Mouse (Mus musculus): ENCODE measurements around the gene S1pr2. TPM values are rescaled to one million over a fixed set of nuclear protein-coding genes. Genes with fewer than 3 reads are reported as not detected.
A peak's percentile ranks its signal among the peaks of the same experiment; 100 is the strongest.

Gene S1pr2
- polyA plus RNA-seq, 1 experiment from 2014 or later, result 40.1 TPM

DNA sequence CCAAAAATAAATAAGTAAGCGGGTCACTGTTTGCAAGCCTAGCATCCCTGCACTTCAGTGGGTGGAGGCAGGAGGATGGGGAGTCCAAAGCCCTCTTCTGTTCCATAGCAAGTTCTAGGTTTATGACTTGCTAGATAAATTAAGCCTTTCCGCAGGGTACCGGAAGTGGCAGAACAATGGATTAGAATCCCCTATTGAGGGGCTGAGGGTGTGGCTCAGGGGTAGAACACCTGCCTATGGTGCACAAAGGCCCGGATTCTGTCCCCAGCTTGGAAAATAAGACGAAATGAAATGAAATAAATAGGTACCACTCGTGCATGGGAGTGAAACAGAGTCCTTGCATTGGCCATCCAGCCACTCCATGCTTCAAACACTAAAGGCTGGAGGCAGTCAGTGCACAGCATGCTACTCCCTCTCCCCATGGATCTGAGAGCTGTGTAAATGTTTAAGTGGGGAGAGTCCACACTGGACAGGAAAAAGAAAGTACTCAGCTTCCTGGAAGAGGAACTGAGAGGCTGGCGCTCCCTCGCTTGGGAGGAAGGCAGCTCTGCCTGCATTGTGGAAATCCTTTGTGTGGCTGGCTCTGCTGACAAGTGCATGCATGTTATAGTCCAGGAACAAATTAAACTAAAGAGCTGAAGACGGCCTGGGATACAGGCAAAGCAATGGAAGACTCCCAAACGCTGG is 2.0 kb upstream of the S1pr2 start:
- Histone ChIP-seq H3K27me3 (replicated peaks) (no peaks in the 10 kb centered on the region), H3K9ac (no peak overlapping the region), H3K27ac (peak overlapping the region; percentile 63), H3K4me1 (peaks cover 28% of the 10 kb centered on the region), H3K4me3 (replicated peaks) (no peak overlapping the region), H3K4me2 (no peak overlapping the region), H3K9me3 (no peaks in the 10 kb centered on the region), H3K36me3 (no peaks in the 10 kb centered on the region)
- WGBS, result 48% methylated on average over 10 of the region's 10 CpGs
- no peak for ATAC-seq (ENCODE audit: insufficient read depth, low FRiP score, low read depth)

DNA sequence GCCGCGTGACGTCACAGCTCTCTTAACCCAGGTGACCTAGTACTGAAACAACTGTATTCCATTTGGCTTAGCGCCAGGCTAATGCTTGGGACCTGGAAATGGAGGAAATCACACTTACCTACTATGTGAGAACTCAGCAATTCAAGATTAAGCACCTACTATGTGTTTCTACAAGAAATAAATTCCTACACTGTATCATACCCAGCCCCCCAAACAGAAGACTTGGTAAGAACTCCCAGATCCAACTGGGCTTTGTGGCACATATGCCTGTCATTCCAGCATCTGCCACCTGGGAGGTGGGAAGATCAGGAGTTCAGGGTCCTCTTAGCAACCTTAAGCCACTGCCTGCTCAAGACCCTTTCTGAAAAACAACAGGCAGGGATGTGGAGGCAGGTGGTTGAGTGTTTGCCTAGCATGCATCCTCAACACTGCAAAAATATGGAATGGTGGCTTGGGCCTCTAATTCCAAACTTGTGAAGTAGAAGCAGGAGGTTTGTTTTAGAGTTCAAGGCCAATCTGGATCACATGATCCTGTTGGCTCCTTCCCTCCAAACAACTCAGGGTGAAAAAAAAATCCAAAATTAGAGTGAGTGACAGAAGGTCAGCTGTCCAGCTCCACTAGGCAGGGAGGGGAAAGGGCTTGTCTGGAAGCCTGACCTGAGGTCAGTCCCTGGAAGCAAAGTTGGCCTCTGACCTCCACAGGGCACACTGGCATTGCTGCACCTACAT is 544 bp upstream of the S1pr2 start:
- Histone ChIP-seq H3K4me2 (peak overlapping the region; percentile 76), H3K9ac (no peak overlapping the region), H3K4me1 (peaks cover 42% of the 10 kb centered on the region), H3K4me3 (replicated peaks) (peak overlapping the region; percentile 91), H3K36me3 (no peaks in the 10 kb centered on the region), H3K27me3 (replicated peaks) (no peaks in the 10 kb centered on the region), H3K9me3 (no peaks in the 10 kb centered on the region), H3K27ac (peak overlapping the region; percentile 95)
- WGBS, result under 1% methylated on average over 4 of the region's 4 CpGs
- no peak for ATAC-seq (ENCODE audit: insufficient read depth, low FRiP score, low read depth)

DNA sequence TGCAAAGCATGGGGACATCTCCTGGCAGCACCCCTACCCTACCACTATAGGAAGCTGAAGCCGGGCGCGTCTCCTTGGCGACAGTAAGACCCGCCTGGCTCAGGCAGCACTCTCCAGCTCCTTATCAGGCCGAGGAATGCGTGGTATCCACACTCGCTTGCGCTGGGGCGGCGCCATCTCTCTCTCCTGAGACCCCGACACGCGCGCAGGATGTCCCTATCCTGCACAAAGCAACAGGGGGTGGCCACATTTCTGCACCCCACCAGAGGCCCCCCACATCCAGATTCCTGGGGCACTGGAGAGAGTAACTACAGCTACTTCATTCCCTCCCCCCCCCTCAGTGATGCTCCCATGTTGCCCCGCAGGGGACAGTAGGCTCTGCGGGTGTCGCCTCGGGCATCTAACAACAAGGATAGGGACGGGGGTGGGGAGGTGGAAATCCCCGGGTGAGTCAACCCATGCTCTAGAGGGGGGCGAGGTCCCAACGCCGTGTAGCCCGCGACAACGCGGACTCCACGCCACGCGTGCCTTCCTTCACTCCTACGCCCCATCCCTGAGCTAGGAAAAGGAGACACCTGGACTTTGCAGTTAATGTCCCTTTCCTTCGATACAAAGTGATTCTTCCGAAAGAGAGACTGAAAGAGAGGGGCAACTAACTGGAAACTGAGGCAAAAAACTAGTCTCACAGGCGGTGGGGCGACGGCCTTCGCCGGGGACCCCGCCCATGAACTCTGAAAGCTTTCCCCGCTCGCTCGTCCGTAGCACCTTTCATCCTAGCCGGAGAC is 958 bp downstream of the S1pr2 start:
- H3K27me3 ChIP-seq (replicated peaks), result no peaks in the 10 kb centered on the region
- no peak for ATAC-seq (ENCODE audit: insufficient read depth, low FRiP score, low read depth)
- H3K36me3 ChIP-seq, result no peaks in the 10 kb centered on the region
- under 1% methylated on average over 45 of the region's 45 CpGs for WGBS
- H3K4me2 ChIP-seq, result peak overlapping the region; percentile 76
- peak overlapping the region; percentile 87 for H3K9ac ChIP-seq
- H3K4me1 ChIP-seq, result peaks cover 50% of the 10 kb centered on the region
- no peaks in the 10 kb centered on the region for H3K9me3 ChIP-seq
- peak overlapping the region; percentile 95 for H3K27ac ChIP-seq
- H3K4me3 ChIP-seq (replicated peaks), result peak overlapping the region; percentile 91

DNA sequence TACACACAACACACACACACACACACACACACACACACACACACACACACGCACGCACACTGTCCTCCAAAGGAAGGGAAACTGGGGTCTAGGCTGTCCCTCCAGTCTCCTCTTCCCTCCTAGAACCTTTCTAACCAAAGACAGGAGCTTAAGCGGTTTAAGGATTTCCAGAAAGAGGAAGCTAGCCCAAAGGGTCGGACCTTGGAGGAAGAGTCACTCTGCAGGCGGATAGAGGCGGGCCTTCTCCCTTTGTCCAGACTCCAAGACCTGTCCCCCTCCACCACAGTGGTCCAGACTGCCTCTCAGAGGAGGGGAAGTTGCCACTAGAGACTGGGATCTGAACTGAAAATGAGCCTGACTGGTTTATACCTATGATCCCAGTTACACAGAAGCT is 2.9 kb downstream of the S1pr2 start:
- Histone ChIP-seq H3K27ac (peak overlapping the region; percentile 95), H3K9me3 (no peaks in the 10 kb centered on the region), H3K9ac (0 out of 2 replicates have a peak overlapping the region, but pooled peaks have one; percentile 3), H3K4me1 (peaks cover 43% of the 10 kb centered on the region), H3K4me3 (replicated peaks) (peak overlapping the region; percentile 91), H3K27me3 (replicated peaks) (no peaks in the 10 kb centered on the region), H3K4me2 (peak overlapping the region; percentile 76), H3K36me3 (peaks cover 4% of the 10 kb centered on the region; the same call in 1 of the 2 replicates)
- WGBS, result 32% methylated on average over 6 of the region's 6 CpGs
- ATAC-seq (ENCODE audit: insufficient read depth, low FRiP score, low read depth), result no peak

DNA sequence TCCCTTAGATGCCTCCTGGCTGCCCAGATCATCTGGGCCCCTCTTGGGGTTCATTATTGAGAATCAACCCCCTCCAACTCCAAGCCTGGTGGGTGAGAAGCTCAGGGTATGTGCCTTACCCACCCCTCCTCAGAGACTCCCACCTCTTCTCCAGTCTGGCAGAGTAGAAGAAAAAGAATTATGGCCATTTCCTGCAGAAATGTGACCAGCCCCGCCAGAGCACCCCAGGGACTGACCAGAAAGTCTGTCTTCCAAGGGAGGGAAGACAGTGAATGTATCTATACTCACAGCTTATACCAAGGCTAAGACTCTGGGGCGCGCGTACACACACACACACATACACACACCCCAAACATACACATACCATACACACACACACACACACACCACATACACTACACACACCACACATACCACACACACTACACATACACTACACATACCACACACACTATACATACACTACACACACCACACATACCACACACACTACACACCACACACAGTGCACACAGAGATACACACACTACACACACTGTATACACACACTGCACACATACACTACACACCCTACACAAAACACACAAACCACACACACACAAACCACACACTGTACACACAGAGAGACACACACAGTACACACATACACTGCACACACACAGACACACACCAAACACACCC is 3.4 kb downstream of the S1pr2 start:
- no peak for ATAC-seq (ENCODE audit: insufficient read depth, low FRiP score, low read depth)
- Histone ChIP-seq H3K4me3 (replicated peaks) (peak overlapping the region; percentile 91), H3K36me3 (peaks cover 9% of the 10 kb centered on the region; the same call in 1 of the 2 replicates)

DNA sequence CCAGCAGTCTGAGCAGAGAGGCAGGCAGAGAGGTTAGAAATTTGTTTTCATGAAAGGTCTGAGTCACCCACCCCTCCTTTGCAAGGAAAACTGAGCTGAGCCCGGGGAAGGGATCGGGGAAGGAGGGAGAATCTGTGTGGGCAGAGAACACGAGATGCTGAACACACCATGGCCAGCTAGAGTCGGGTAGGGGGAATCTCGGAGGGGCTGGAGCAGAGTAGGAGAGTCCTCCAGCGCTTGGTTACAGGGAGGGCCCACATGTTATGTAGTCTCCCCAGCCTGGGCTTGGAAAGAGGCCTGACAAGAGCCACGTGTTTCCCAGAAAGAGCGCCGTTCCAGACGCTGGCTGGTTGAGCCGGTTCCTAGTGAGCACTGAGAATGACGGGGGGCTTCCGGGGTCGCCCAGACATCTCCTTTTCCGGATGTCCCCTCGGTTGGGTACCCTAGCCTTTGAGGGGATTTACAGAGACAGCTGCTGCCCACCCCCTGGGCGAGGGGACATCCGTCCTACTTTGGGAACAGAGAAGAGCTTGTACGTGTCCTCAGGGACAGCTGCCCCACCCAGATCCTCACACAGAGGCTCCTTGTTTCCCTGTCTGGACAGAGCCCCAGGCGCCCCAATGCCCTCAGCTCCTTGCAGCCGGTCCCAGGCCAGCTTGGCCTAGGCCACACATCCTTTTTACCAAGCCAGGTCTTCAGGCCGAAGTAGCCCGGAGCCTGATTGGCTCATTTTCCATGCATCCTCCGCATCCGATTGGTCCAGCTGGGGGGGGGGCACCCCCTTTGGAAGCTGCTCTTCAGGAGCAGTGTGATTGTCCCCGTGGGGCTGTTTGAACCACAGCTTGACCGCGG is 4.2 kb downstream of the S1pr2 start:
- Histone ChIP-seq H3K9me3 (no peaks in the 10 kb centered on the region), H3K4me3 (replicated peaks) (peak overlapping the region; percentile 21), H3K27me3 (replicated peaks) (no peaks in the 10 kb centered on the region), H3K9ac (no peak overlapping the region; the same call in 1 of the 2 replicates), H3K4me1 (peaks cover 43% of the 10 kb centered on the region), H3K27ac (peak overlapping the region; percentile 95), H3K36me3 (peaks cover 17% of the 10 kb centered on the region), H3K4me2 (peak overlapping the region; percentile 76)
- ATAC-seq (ENCODE audit: insufficient read depth, low FRiP score, low read depth), result peak; percentile 68
- 29% methylated on average over 28 of the region's 28 CpGs for WGBS

More for the DNA sequence above, 3.4 kb downstream of the S1pr2 start:
- H3K4me1 ChIP-seq, result peaks cover 43% of the 10 kb centered on the region
- no peaks in the 10 kb centered on the region for H3K9me3 ChIP-seq
- H3K9ac ChIP-seq, result no peak overlapping the region
- H3K27ac ChIP-seq, result peak overlapping the region; percentile 95
- no peaks in the 10 kb centered on the region for H3K27me3 ChIP-seq (replicated peaks)
- H3K4me2 ChIP-seq, result peak overlapping the region; percentile 76
- WGBS, result 60% methylated on average over 4 of the region's 4 CpGs

DNA sequence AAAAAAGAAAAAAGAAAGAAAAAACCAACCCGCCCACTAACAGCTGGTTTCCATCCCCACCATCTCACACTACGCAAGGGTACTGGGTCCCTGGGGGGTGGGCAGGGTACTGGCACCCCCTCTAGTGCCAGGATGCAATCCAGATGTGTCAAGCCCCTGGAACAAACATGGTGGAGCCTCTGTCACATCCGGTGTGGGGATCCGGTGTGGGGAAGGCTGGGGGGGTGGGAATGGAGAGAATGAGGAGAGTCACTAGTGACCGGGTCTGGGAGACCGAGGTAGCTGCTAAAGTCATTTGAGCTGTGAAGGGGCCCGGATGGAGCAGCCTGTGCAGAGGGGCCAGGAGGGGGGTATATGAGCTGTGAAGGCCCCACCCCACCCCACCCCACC is 4.8 kb downstream of the S1pr2 start:
- Histone ChIP-seq H3K27ac (peak overlapping the region; percentile 95), H3K36me3 (peaks cover 23% of the 10 kb centered on the region), H3K4me2 (peak overlapping the region; percentile 76), H3K27me3 (replicated peaks) (no peaks in the 10 kb centered on the region), H3K9ac (no peak overlapping the region), H3K9me3 (no peaks in the 10 kb centered on the region), H3K4me1 (peaks cover 37% of the 10 kb centered on the region), H3K4me3 (replicated peaks) (peak overlapping the region; percentile 21)
- WGBS, result 37% methylated on average over 7 of the region's 7 CpGs
- peak; percentile 33 for ATAC-seq (ENCODE audit: insufficient read depth, low FRiP score, low read depth)

DNA sequence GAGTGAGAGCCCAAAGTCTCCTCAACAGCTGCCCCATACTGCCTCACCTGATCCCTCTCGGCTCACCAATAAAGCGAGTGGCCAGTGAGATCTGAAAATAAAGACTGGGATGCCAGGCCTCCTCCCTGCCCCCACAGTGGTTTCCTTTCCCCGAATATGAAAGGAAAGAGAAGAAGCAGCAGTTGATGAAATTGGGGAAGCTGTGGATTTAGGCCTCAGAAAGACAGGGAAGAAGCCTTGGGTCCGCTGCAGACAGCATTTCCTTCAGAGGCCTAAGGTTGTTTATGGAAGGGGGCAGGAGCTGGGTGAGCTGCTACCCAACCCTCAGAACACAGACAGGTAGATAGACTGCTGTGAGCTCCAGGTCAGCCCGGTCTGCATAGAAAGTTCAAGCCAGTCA is 9.8 kb downstream of the S1pr2 start:
- WGBS, result 69% methylated on average over 5 of the region's 5 CpGs
- no peak for ATAC-seq (ENCODE audit: insufficient read depth, low FRiP score, low read depth)

DNA sequence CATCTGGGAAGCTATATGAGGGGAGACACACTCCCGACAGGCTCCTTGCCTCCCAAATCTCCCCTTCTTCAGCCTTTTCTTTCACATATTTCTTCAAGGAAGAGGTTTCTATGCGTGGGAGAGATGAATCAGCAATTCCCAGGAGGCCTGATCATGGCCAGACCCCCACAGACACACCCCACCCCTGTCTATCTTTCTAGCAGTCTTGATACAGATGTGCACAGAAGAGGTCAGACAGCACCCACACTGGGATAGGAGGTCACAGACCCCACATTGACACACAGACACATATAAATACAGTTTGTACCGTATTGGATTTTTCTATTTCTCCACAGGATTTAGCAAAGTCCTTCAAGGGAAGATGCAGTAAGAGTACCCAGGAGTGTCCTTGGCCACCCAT is 10.6 kb downstream of the S1pr2 start:
- Histone ChIP-seq H3K27ac (no peak overlapping the region), H3K9ac (no peak overlapping the region), H3K4me2 (no peak overlapping the region), H3K27me3 (replicated peaks) (no peaks in the 10 kb centered on the region), H3K4me1 (no peaks in the 10 kb centered on the region), H3K4me3 (replicated peaks) (no peak overlapping the region), H3K36me3 (peaks cover 28% of the 10 kb centered on the region), H3K9me3 (no peaks in the 10 kb centered on the region)
- no peak for ATAC-seq (ENCODE audit: insufficient read depth, low FRiP score, low read depth)
- WGBS, result 80% methylated on average over 3 of the region's 3 CpGs

More for the DNA sequence above, 9.8 kb downstream of the S1pr2 start:
- H3K9ac ChIP-seq, result no peak overlapping the region
- H3K27me3 ChIP-seq (replicated peaks), result no peaks in the 10 kb centered on the region
- H3K4me3 ChIP-seq (replicated peaks), result no peak overlapping the region
- H3K4me2 ChIP-seq, result no peak overlapping the region
- no peak overlapping the region for H3K27ac ChIP-seq
- H3K9me3 ChIP-seq, result no peaks in the 10 kb centered on the region
- H3K36me3 ChIP-seq, result peaks cover 28% of the 10 kb centered on the region
- peaks cover 4% of the 10 kb centered on the region for H3K4me1 ChIP-seq

DNA sequence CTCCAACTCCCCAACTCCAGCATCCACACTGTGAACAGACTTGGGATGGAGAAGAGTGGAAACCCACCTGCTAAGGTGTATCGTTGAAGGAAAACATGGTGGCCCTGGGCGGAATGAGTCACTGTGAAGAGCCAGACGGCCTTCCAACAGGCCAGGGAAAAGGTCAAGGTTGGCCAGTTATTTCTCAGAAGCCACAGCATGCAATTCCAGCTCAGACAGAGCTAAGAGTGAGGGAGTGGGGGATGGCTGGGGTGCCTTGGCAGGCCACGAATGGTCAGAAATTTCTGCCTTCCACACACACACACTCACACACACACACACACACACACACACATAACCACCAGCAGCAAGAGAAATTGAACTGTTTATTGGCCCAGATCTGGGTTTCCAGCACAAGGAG is 11.0 kb downstream of the S1pr2 start:
- Histone ChIP-seq H3K9ac (no peak overlapping the region), H3K36me3 (peaks cover 28% of the 10 kb centered on the region), H3K4me1 (no peaks in the 10 kb centered on the region), H3K27ac (no peak overlapping the region), H3K4me3 (replicated peaks) (no peak overlapping the region), H3K4me2 (no peak overlapping the region), H3K27me3 (replicated peaks) (no peaks in the 10 kb centered on the region), H3K9me3 (no peaks in the 10 kb centered on the region)
- WGBS, result 81% methylated on average over 4 of the region's 4 CpGs
- no peak for ATAC-seq (ENCODE audit: insufficient read depth, low FRiP score, low read depth)

DNA sequence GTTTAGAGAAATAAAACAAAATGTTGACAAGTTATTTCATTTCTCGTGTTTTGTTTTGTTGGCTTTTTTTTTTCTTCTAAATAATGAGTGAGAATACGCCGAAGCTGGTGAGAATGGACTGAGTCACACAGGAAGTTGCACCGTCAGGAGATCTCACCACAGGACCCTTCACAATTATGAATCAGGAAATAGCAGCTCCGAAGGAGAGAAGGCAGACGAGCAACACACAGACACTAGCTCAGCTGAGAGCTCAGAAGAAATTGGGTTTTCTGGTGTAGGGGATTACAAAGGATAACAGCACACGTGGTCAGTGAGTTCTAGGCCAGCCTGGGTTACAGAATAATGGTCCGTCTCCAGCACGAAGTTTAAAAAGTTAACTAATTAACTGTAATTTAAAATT is 15.0 kb downstream of the S1pr2 start:
- no peak for ATAC-seq (ENCODE audit: insufficient read depth, low FRiP score, low read depth)
- no peak overlapping the region for H3K9ac ChIP-seq
- H3K9me3 ChIP-seq, result no peaks in the 10 kb centered on the region
- H3K36me3 ChIP-seq, result 0 out of 2 replicates have a peak, but pooled peaks cover 4% of the 10 kb centered on the region
- no peak overlapping the region for H3K27ac ChIP-seq
- WGBS, result 68% methylated on average over 9 of the region's 9 CpGs
- no peaks in the 10 kb centered on the region for H3K4me1 ChIP-seq
- no peaks in the 10 kb centered on the region for H3K27me3 ChIP-seq (replicated peaks)
- H3K4me2 ChIP-seq, result no peak overlapping the region
- H3K4me3 ChIP-seq (replicated peaks), result no peak overlapping the region

All from stomach, embryonic 15.5 days (tissue).